11 mouse cellular contexts compared by ENCODE assay signal in genomic region chr8:107136003-107136612, GRCm38 (mm10). TPM values are rescaled to one million over a fixed set of nuclear protein-coding genes. Genes with fewer than 3 reads are reported as not detected.
DNase-seq lines count a peak whose midpoint lies in the region; ATAC-seq lines count a peak whose summit lies in the region.
"Had no signal": no experiment of that assay in that cellular context is flagged by ENCODE, and none has a peak within 500 bp of the region (broad histone marks: within the 10 kb centered on the region; RNA-seq: fewer than 3 reads in every experiment).

No protein-coding gene starts in this region.

- H3K4me3 ChIP-seq in heart, embryonic 14.5 days (ENCODE audit: control insufficient read depth in 1 of 2, insufficient read depth in 1 of 2, low read depth in 1 of 2, low read length in 2 of 2), result no peak overlapping the region
- no peak overlapping the region for H3K4me3 ChIP-seq in heart, embryonic 11.5 days (ENCODE audit: low read depth, low read length)
- H3K4me3 ChIP-seq in lung, embryonic 16.5 days (ENCODE audit: low read length), result no peak overlapping the region
- H3K4me3 ChIP-seq in embryonic facial prominence, embryonic 14.5 days (ENCODE audit: low read depth, low read length), result no peak overlapping the region
- H3K4me3 ChIP-seq: erythroblast, embryonic 14.5 days; left cerebral cortex, adult 2 months had no signal

- no peaks in the 10 kb centered on the region for H3K9me3 ChIP-seq in heart, embryonic 14.5 days (ENCODE audit: control insufficient read depth, low read length)
- H3K9me3 ChIP-seq in heart, embryonic 11.5 days (replicated peaks; ENCODE audit: control insufficient read depth, low read length), result no peaks in the 10 kb centered on the region
- H3K9me3 ChIP-seq in lung, embryonic 16.5 days (ENCODE audit: control insufficient read depth, low read length), result no peaks in the 10 kb centered on the region
- H3K9me3 ChIP-seq in embryonic facial prominence, embryonic 14.5 days (ENCODE audit: control insufficient read depth, low read length), result no peaks in the 10 kb centered on the region

- WGBS in heart, embryonic 14.5 days, result 51% methylated on average over 8 of the region's 8 CpGs
- WGBS in heart, embryonic 11.5 days (ENCODE audit: insufficient replicate concordance), result 52% methylated on average over 8 of the region's 8 CpGs
- WGBS in lung, embryonic 16.5 days, result 34% methylated on average over 8 of the region's 8 CpGs
- WGBS in embryonic facial prominence, embryonic 14.5 days, result 39% methylated on average over 8 of the region's 8 CpGs

- peak overlapping the region; percentile 68 to 70 for H3K27ac ChIP-seq in heart, embryonic 14.5 days (replicated peaks in 1 of 2; ENCODE audit: control insufficient read depth in 1 of 2, insufficient read depth in 1 of 2, low read depth in 2 of 2, low read length in 2 of 2)
- no peak overlapping the region for H3K27ac ChIP-seq in heart, embryonic 11.5 days (ENCODE audit: low read depth, low read length)
- peak overlapping the region; percentile 30 for H3K27ac ChIP-seq in lung, embryonic 16.5 days (ENCODE audit: low read length)
- H3K27ac ChIP-seq in embryonic facial prominence, embryonic 14.5 days (replicated peaks; ENCODE audit: low read depth, low read length), result peak overlapping the region; percentile 24; the same call in 1 of the 2 replicates
- H3K27ac ChIP-seq: left cerebral cortex, adult 2 months had no signal

- no peak overlapping the region for H3K4me2 ChIP-seq in heart, embryonic 14.5 days (ENCODE audit: low read length)
- no peak overlapping the region for H3K4me2 ChIP-seq in heart, embryonic 11.5 days
- H3K4me2 ChIP-seq in lung, embryonic 16.5 days (ENCODE audit: low read depth, low read length), result no peak overlapping the region
- no peak overlapping the region for H3K4me2 ChIP-seq in embryonic facial prominence, embryonic 14.5 days (ENCODE audit: low read depth, low read length)

- DNase-seq in lung, postnatal 14 days, result no peak
- DNase-seq in embryo, embryonic 10.5 days (ENCODE audit: low spot score), result peak; percentile 57
- no peak for DNase-seq in embryonic facial prominence, embryonic 14.5 days (ENCODE audit: low spot score)
- DNase-seq in cerebellum, postnatal 25 days, result no peak
- DNase-seq: cerebellum, adult 2 months; liver had no signal

- H3K27me3 ChIP-seq in heart, embryonic 14.5 days (ENCODE audit: control insufficient read depth, insufficient read depth, low read length), result no peaks in the 10 kb centered on the region
- no peaks in the 10 kb centered on the region for H3K27me3 ChIP-seq in heart, embryonic 11.5 days (ENCODE audit: control insufficient read depth, insufficient read depth, low read length)
- H3K27me3 ChIP-seq in lung, embryonic 16.5 days (ENCODE audit: control insufficient read depth, insufficient read depth, low read depth, low read length), result no peaks in the 10 kb centered on the region
- no peaks in the 10 kb centered on the region for H3K27me3 ChIP-seq in embryonic facial prominence, embryonic 14.5 days (replicated peaks; ENCODE audit: control insufficient read depth, insufficient read depth, low read length)

- H3K4me1 ChIP-seq in heart, embryonic 14.5 days (ENCODE audit: control insufficient read depth in 2 of 2, insufficient read depth in 2 of 2, low read length in 2 of 2), result peaks cover 24 to 40% of the 10 kb centered on the region in 2 experiments
- H3K4me1 ChIP-seq in heart, embryonic 11.5 days (ENCODE audit: control insufficient read depth, insufficient read depth, low read length), result peaks cover 16% of the 10 kb centered on the region
- peaks cover 12% of the 10 kb centered on the region for H3K4me1 ChIP-seq in lung, embryonic 16.5 days (replicated peaks; ENCODE audit: control insufficient read depth, insufficient read depth, low read length)
- H3K4me1 ChIP-seq in embryonic facial prominence, embryonic 14.5 days (ENCODE audit: control insufficient read depth, insufficient read depth, low read length), result peaks cover 8% of the 10 kb centered on the region

- no peaks in the 10 kb centered on the region for H3K36me3 ChIP-seq in heart, embryonic 14.5 days (ENCODE audit: control insufficient read depth, insufficient read depth, low read length)
- H3K36me3 ChIP-seq in heart, embryonic 11.5 days (ENCODE audit: control insufficient read depth, insufficient read depth, low read length), result no peaks in the 10 kb centered on the region
- H3K36me3 ChIP-seq in lung, embryonic 16.5 days (ENCODE audit: control insufficient read depth, insufficient read depth, low read length), result no peaks in the 10 kb centered on the region
- H3K36me3 ChIP-seq in embryonic facial prominence, embryonic 14.5 days (ENCODE audit: control insufficient read depth, insufficient read depth, low read length), result no peaks in the 10 kb centered on the region

- no peak; the same call in 1 of the 2 replicates for ATAC-seq in heart, embryonic 14.5 days (ENCODE audit: insufficient number of reproducible peaks, insufficient read depth, low FRiP score, low read depth)
- no peak for ATAC-seq in heart, embryonic 11.5 days (replicated peaks; ENCODE audit: insufficient number of reproducible peaks, low FRiP score, low TSS enrichment)
- no peak for ATAC-seq in lung, embryonic 16.5 days (ENCODE audit: low read depth)
- ATAC-seq in embryonic facial prominence, embryonic 14.5 days (ENCODE audit: low read depth), result no peak

- no peak overlapping the region for H3K9ac ChIP-seq in heart, embryonic 14.5 days (ENCODE audit: low read length)
- no peak overlapping the region for H3K9ac ChIP-seq in heart, embryonic 11.5 days (ENCODE audit: low read depth, low read length)
- H3K9ac ChIP-seq in lung, embryonic 16.5 days (ENCODE audit: low read length), result no peak overlapping the region
- H3K9ac ChIP-seq in embryonic facial prominence, embryonic 14.5 days (ENCODE audit: low read depth, low read length), result no peak overlapping the region

RNA-seq across cellular contexts. Expression of gene Cyb5b, which starts 14.3 kb away (rescaled TPM):
- polyA plus RNA-seq in heart, embryonic 14.5 days (2014; fragmentation: Nextera tagmentation; extraction: Ambion mirVana), result 65.6 and 71.9 TPM in 2 replicates
- polyA plus RNA-seq in heart, embryonic 11.5 days (2014; fragmentation: Nextera tagmentation; extraction: Ambion mirVana), result 87.0 and 93.6 TPM in 2 replicates
- polyA plus RNA-seq in lung, embryonic 16.5 days (2015; fragmentation: Nextera tagmentation; extraction: Ambion mirVana), result 76.5 and 84.0 TPM in 2 replicates
- polyA plus RNA-seq in embryonic facial prominence, embryonic 14.5 days (2014; fragmentation: Nextera tagmentation; extraction: Ambion mirVana), result 78.5 and 86.5 TPM in 2 replicates

RNA-seq across cellular contexts. Expression of gene Terf2, which starts 39.8 kb away (rescaled TPM):
- 8.3 and 9.8 TPM in 2 replicates for polyA plus RNA-seq in heart, embryonic 14.5 days (2014; fragmentation: Nextera tagmentation; extraction: Ambion mirVana)
- 7.5 and 10.9 TPM in 2 replicates for polyA plus RNA-seq in heart, embryonic 11.5 days (2014; fragmentation: Nextera tagmentation; extraction: Ambion mirVana)
- polyA plus RNA-seq in lung, embryonic 16.5 days (2015; fragmentation: Nextera tagmentation; extraction: Ambion mirVana), result 16.8 and 18.4 TPM in 2 replicates
- 14.8 and 15.1 TPM in 2 replicates for polyA plus RNA-seq in embryonic facial prominence, embryonic 14.5 days (2014; fragmentation: Nextera tagmentation; extraction: Ambion mirVana)
